Mouse (Mus musculus) thymus, postnatal 0 days (tissue): Measurements from ENCODE around the gene Tie1. TPM values are rescaled to one million over a fixed set of nuclear protein-coding genes. Genes with fewer than 3 reads are reported as not detected.
"Not testable (repeated sequence)": the region's sequence is repeated elsewhere in the genome, so short reads cannot be mapped to it uniquely, and the experiment has no call there.

ENCODE experiments used
- DNase-seq: peaks from one replicate; pipeline ENCODE4 v3.0.0-alpha.2; 2015; ENCODE audit warnings: low spot score
- polyA plus RNA-seq: library from polyadenylated mRNA; unstranded; fragments of >200 nt; fragmentation: Nextera tagmentation; extraction: Ambion mirVana; gene quantifications from 2 replicates; pipeline ENCODE4 v1.2.1, GENCODE M21; 2015

The Tie1 gene
- polyA plus RNA-seq, result 6.2 and 8.2 TPM in 2 replicates

DNA sequence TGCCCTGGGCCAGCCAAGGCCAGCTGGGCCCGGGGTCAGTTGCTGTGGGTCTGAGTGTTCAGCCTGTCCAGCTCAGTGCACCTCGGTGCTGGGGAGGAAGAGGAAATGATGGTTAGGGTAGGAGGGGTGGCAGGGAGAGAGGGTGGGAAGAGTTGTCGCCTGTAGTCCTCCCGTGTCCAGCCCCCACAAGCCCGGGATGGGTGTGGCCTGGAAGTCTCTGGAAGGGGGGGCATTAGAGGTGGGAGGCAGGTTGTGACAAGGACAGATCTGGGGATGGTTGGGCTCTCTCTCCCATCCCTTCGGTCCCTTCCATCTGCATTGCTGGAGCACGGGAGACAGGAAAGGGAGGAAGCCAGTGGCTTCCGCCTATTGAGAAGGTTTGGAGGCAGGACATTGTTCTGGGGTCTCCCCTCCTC, at the start of gene Tie1:
TSS of gene Tie1 (minus strand) at position 345 of the 416 bp plus-strand sequence.
- no peak for DNase-seq

- no peak for DNase-seq
These were observed 47.9 kb upstream of the Tie1 start for GRCm38 (mm10) chr4:118537801-118538200.

DNA sequence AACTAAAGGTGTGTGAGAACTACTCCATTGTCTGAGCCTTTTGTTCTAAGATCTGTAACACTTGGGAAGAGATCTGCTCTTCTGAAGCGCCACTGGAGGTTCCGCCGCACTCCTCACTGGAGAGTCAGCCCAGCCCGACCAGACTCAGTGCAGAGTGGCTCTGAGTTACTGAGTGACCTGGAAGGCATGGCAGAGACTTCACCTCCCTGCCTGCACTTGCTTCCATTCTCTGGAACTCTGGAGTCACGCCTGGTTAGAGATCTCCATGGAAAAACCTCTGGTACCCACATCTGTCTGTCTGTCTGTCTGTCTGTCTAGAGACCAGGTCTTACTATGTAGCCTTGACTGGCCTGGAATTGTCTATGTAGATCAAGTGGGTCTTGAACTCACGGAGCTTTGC, 45.7 kb upstream of the Tie1 start:
- DNase-seq, result no peak

DNA sequence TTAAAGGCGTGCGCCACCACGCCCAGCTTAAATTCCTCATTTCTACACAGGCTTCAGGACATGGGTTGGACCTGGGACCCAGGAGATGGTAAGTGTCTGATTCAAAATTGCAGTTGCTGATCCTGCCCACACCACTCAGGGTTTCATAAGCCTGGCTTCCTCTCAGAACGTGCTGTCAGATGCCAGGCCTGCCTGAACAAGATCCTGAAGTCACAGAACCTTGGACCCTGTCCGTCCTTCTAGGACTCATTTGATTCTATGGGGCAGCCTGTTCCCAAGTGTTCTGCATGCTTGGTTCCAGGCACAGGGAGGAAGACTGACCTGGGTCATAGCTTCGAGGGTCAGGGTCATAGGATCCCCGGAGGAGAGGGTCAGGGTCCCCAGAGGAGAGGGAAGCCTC, 43.7 kb upstream of the Tie1 start:
- no peak for DNase-seq

DNA sequence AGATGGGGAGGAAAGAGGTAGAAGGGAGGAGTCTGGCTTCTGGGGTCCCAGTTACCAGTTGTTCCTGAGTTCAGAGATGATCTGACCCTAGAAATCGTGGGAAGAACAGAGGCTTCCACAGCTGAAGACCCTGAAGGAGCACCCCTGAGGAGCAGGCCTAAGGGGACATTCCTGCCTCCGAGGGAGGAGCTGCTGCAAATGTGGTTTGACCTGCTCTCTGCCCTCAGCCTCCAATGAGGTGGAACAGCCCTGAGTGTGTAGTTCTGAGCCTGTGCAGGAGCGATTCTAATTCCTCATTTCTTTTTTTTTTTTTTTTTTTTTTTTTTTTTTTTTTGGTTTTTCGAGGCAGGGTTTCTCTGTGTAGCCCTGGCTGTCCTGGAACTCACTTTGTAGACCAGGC, 43.3 kb upstream of the Tie1 start:
- DNase-seq, result no peak

- DNase-seq, result no peak
These were observed 42.8 kb upstream of the Tie1 start for GRCm38 (mm10) chr4:118532663-118533062.

DNA sequence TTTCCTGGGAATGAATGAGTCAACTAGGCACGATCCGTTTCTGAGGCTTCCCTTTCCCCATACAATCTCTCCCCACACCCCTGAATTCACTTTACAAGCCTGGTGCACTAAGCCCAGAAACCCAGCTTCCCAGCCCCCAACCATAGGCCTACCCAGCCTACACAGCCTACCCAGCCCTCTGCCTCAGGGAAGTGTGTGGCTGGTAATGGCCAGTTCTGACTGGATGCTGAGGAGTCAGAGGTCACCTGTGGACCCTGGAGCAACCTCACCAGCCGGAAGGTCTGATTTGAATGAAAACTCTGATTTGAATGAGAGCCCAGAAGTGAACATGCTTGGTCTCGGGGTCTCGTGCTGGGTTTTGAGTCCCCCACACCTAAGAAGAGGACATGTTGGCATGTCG, 37.9 kb upstream of the Tie1 start:
- no peak for DNase-seq

DNA sequence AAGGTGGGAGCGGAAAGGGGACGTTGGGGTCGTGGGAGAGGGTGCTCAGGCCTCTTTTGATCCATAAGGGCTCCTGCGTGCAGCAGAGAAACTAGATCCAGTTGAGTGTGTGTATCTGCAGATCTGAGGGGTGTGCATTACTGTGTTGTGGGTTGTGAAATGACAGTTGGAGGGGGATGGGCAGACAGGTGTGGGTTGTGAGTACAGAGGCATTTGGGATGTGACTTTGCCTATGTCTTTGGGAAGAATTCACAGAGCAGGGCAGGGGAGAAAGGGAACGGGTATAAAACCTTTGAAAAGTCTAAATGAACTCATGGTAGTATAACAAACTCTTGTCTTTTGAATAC, 37.4 kb upstream of the Tie1 start:
- DNase-seq, result no peak

DNA sequence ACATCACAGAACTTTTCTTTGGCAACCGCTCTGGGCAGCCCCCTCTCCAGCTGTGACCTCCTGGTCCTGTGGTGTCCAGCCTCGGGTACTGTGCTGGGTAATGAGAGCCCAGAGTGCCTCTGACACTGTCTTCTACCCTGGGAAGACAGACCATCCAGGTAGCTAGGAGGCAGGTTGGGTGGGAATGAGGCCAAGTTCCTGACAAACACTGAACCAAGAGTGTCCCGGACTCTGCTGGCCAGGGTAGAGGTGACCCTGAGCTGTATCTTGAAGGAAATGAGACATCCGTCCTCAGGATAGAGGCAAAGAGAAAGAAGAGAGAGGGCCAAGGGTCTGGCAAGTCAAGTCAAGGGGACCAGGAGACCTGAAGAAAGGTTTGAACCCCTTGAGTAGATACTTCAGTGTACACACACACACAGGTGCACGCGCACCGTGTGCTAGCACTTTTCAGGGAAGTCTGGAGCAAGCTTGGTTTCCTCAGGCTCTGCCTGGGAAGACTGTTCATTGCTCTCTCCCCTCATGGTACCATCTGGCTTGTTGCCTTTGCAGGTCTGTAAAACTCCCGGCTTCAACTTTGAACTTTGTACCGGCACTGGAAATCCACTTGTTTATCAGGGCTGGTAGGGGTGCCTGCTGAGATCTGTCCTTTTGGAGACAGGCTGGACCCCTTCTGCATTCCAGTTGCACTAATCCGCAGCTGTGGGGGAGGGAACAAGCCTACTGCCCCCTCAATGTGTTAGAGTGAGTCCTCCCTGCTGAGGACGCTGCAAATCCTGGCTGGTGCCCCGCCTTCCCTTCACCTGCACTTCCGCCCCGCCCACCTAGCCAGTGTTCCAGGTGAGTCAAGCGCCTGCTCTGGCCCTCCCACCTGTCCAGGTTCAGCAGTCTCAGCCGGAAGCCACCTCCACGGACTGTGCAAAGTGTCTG, 36.8 kb upstream of the Tie1 start, which contains the start of gene 2610528J11Rik:
TSS of gene 2610528J11Rik (plus strand) at position 592 of the 927 bp plus-strand sequence.
- DNase-seq, result no peak

DNA sequence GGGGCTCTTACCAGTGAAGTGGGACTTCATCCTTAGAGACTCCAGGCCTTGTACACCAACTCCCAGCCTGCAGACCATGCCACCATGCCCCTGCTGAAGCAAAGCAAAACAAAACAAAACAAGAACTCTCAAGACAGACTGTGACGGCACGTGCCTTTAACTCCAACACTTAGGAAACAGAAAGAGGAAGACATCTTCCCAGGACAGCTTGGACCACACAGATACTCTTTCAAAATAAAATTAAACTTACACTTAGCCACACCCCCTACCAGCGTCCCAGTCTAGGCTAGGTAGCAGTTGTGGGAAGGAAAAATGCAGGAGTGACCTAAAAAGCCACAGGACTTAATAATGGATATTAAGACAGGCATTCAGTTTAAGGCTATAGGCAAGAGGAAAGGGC, 35.9 kb upstream of the Tie1 start:
- DNase-seq, result no peak

GRCm38 (mm10) chr4:118523976-118524375, 34.1 kb upstream of the Tie1 start:
- DNase-seq, result no peak

- no peak for DNase-seq
These were observed 32.4 kb upstream of the Tie1 start for GRCm38 (mm10) chr4:118522248-118522647.

DNA sequence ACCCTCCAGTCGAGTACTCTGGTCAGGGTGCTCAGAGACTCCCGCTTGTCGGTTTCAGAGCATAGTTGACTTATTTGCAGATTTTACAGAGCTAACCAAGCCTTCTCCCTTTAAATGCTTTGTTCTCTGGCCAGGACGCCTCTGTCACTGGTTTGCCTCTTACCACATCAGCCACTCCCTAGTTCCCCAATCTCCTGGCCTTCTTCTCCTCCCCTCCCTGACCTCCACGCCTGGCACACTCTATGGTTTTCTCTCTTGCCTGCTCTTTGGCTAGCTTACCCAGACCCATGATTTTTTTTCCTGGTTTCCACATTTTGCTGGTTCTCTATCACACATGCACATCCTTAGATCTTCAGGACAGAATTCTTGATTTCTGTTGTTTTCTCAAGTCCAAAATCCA, 28.3 kb upstream of the Tie1 start:
- no peak for DNase-seq

GRCm38 (mm10) chr4:118517497-118518146, 27.8 kb upstream of the Tie1 start:
- no peak for DNase-seq

DNA sequence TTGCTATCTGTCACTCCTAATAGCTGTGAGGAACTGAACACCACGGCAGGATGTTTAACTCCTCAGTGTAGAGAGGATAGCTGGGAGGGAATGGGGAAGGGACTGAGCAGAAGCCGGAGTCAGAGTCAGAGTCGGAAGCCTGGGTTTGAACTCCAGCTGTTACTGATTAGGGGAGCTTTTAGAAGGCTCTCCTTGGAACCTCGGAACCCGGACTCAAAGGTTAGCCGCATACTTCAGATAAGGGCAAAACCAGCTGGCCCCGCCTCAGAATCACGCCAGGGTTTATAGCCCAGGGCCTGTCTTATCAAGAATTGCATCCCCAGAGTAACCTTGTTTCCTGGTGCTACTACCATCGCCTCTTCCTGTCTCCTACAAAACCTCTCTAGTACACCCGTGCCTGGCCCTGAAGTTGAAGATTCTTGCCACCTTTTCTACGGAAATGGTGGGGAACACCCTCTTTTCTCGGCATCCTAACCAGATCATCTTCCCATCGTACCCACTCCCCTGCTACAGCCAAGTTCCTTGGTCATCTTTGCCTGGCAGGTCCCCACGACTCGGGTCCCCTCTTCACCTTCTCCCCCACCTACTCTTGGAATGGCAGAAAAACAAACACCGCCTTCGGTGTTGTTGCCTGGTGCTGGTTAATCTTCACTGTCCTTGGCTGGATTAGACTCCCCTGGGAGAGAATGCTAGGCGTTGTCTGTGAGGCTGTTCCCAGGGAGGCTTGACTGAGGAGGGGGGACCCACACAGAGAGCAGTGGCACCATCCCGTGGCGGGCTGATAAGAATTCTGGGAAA, 27.0 kb upstream of the Tie1 start:
- DNase-seq, result no peak

GRCm38 (mm10) chr4:118509050-118509449, 19.2 kb upstream of the Tie1 start:
- DNase-seq, result no peak

DNA sequence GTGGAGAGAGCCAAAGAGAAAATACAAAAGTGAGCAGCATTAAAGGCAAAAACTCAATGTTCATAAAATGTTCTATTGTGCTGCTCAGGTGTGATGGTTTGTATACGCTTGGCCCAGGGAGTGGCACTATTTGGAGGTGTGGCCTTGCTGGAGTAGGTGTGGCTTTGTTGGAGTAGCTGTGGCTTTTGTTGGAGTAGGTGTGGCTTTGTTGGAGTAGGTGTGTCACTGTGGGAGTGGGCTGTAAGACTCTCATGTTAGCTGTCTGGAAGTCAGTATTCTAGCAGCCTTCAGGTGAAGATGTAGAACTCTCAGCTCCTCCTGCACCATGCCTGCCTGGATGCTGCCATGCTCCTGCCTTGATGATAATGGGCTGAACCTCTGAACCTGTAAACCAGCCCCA, 17.3 kb upstream of the Tie1 start:
- DNase-seq, result not testable (repeated sequence)

- no peak for DNase-seq
These were observed 15.7 kb upstream of the Tie1 start for GRCm38 (mm10) chr4:118505551-118505950.

- no peak for DNase-seq
These were observed 10.9 kb upstream of the Tie1 start for GRCm38 (mm10) chr4:118500792-118501191.

DNA sequence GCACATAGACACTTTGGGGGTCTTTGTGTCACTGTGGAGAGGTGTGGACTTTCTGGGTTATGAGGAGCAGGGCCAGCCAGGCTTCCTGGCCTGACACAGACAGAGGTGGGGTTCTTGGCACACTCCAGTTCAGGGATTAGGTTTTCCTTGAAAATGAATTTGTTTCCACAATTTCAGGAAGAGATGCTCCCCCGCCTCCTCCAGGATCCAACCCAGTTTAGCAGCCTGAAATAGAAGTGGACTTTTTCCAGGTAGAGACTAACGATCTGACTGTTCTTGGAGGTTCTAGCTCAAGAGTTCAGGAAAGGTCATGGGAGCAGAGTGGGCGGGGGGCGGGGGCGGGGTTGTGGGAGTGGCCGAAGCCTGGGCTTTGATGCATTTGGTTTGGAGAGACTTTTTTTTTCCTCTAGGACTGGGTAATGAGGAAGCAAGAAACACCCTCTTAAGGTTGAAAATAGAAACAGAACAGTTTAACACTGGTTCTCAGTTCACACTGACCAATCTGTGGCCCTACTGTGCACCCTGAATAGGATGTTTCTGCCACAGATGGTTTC, 10.4 kb upstream of the Tie1 start:
- DNase-seq, result no peak

DNA sequence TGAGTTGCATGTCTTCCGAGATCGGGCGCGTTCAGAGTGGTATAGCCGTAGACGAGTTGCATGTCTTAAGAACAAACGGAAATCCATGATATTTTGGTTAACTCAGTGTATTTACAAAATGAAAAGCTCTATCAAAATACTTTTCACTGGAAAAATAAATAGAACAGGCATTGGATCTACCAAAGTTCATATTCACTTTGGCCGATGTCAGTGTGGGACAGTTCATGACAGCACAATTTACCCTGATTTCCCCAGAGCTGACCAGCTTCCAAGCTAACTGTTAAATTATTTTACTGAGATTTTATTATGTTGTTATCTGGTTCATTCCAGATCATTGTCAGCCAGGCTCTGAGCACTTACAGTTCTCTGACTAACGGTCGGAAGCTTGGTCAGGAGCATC, 600 bp upstream of the Tie1 start:
- no peak for DNase-seq
